Mouse (Mus musculus) MEL (cell line): ENCODE measurements around the gene H2al3. TPM values are rescaled to one million over a fixed set of nuclear protein-coding genes. Genes with fewer than 3 reads are reported as not detected.

Experiments used
- DNase-seq: peaks from one replicate; pipeline ENCODE4 v3.0.0; 2011; ENCODE audit warnings: low read depth, low spot score
- H3K27ac ChIP-seq: 2 replicates; pipeline ENCODE4 v1.5.1; 2012; ENCODE audit warnings: low read depth, mild to moderate bottlenecking, control low read depth, low read length, moderate library complexity; ENCODE audit not compliant: control insufficient read depth
- H3K27me3 ChIP-seq, 2 experiments: fragments of 150-350 bp in 1 of 2; sonication (generic) in 1 of 2; 2 replicates each; pipeline ENCODE4 v1.6.1; 2012; ENCODE audit warnings: low read length in 2 of 2, mild to moderate bottlenecking in 2 of 2, improper control_type of control experiment in 1 of 2, moderate library complexity in 1 of 2; ENCODE audit not compliant: insufficient read depth in 2 of 2, control insufficient read depth in 1 of 2
- H3K36me3 ChIP-seq, 2 experiments: 2 replicates each; pipeline ENCODE4 v1.6.1; 2012 to 2014; ENCODE audit warnings: low read length in 2 of 2, improper control_type of control experiment in 1 of 2, inconsistent platforms in 1 of 2, mild to moderate bottlenecking in 1 of 2; ENCODE audit not compliant: insufficient read depth in 2 of 2, control insufficient read depth in 1 of 2
- H3K4me1 ChIP-seq, 2 experiments: fragments of 150-350 bp in 1 of 2; sonication (generic) in 1 of 2; 2 replicates each; pipeline ENCODE4 v1.6.1; 2012; ENCODE audit warnings: low read length in 2 of 2, improper control_type of control experiment in 1 of 2, mild to moderate bottlenecking in 1 of 2; ENCODE audit not compliant: insufficient read depth in 2 of 2, control insufficient read depth in 1 of 2
- H3K4me3 ChIP-seq, 2 experiments: fragments of 150-350 bp in 1 of 2; sonication (generic) in 1 of 2; 2 replicates each; pipeline ENCODE4 v1.5.1; 2012; ENCODE audit warnings: low read depth in 2 of 2, low read length in 2 of 2, mild to moderate bottlenecking in 2 of 2, moderate library complexity in 2 of 2, control low read depth in 1 of 2, improper control_type of control experiment in 1 of 2; ENCODE audit not compliant: control insufficient read depth in 1 of 2, insufficient read depth in 1 of 2
- H3K79me2 ChIP-seq: 2 replicates; pipeline ENCODE4 v1.6.1; 2012; ENCODE audit warnings: mild to moderate bottlenecking, low read length, moderate library complexity; ENCODE audit not compliant: control insufficient read depth, poor library complexity, insufficient read depth
- H3K9ac ChIP-seq: 2 replicates; pipeline ENCODE4 v1.6.1; 2012; ENCODE audit warnings: low read depth, mild to moderate bottlenecking, control low read depth, low read length, moderate library complexity; ENCODE audit not compliant: control insufficient read depth, poor library complexity, severe bottlenecking
- H3K9me3 ChIP-seq: fragments of 150-350 bp; sonication (generic); replicated peaks from 2 replicates; pipeline ENCODE4 v1.6.1; 2012; ENCODE audit warnings: mild to moderate bottlenecking, low read length, improper control_type of control experiment, moderate library complexity; ENCODE audit not compliant: insufficient read depth
- CHD1 ChIP-seq: IDR thresholded peaks from 2 replicates; pipeline ENCODE4 v1.6.1; 2012; ENCODE audit warnings: low read depth, mild to moderate bottlenecking, inconsistent platforms, low read length, improper control_type of control experiment
- E2F4 ChIP-seq: IDR thresholded peaks from 2 replicates; pipeline ENCODE4 v1.6.1; 2011; ENCODE audit warnings: low read depth, low read length, improper control_type of control experiment, borderline replicate concordance
- ELF1 ChIP-seq: IDR thresholded peaks from 2 replicates; pipeline ENCODE4 v1.6.1; 2014; ENCODE audit warnings: low read depth, mild to moderate bottlenecking, inconsistent platforms, low read length, improper control_type of control experiment, moderate library complexity
- HCFC1 ChIP-seq: IDR thresholded peaks from 2 replicates; pipeline ENCODE4 v1.6.1; 2012; ENCODE audit warnings: low read depth, mild to moderate bottlenecking, inconsistent platforms, low read length, improper control_type of control experiment, moderate library complexity
- JUND ChIP-seq: IDR thresholded peaks from 2 replicates; pipeline ENCODE4 v1.6.1; 2011; ENCODE audit warnings: low read depth, mild to moderate bottlenecking, improper control_type of control experiment, low read length
- KAT2A ChIP-seq: conservative IDR thresholded peaks from 2 replicates; pipeline ENCODE4 v1.6.1; 2012; ENCODE audit warnings: low read depth, low read length, improper control_type of control experiment, inconsistent platforms
- MEF2A ChIP-seq: IDR thresholded peaks from 2 replicates; pipeline ENCODE4 v1.6.1; 2014; ENCODE audit warnings: low read depth, mild to moderate bottlenecking, inconsistent platforms, low read length, improper control_type of control experiment; ENCODE audit not compliant: poor library complexity, insufficient replicate concordance, severe bottlenecking; ENCODE audit errors: extremely low read depth
- MYB ChIP-seq: IDR thresholded peaks from 2 replicates; pipeline ENCODE4 v1.6.1; 2011; ENCODE audit warnings: mild to moderate bottlenecking, low read depth, low read length, improper control_type of control experiment
- MYC ChIP-seq: IDR thresholded peaks from 2 replicates; pipeline ENCODE4 v1.6.1; 2011; ENCODE audit warnings: low read depth, mild to moderate bottlenecking, low read length, improper control_type of control experiment, moderate library complexity
- RAD21 ChIP-seq: IDR thresholded peaks from 2 replicates; pipeline ENCODE4 v1.6.1; 2011; ENCODE audit warnings: mild to moderate bottlenecking, low read depth, low read length, improper control_type of control experiment
- SIN3A ChIP-seq: IDR thresholded peaks from 2 replicates; pipeline ENCODE4 v1.6.1; 2012; ENCODE audit warnings: low read length, improper control_type of control experiment, inconsistent platforms
- polyA plus RNA-seq, 2 experiments: library from polyadenylated mRNA; stranded (reverse) in 1 of 2; unstranded in 1 of 2; fragments of >175 nt in 1 of 2; fragments of >200 nt in 1 of 2; gene quantifications; 2 replicates each; pipeline versions ENCODE4 v1.2.1 to v1.2.4; 2012; ENCODE audit warnings: low replicate concordance in 2 of 2, low read depth in 1 of 2; ENCODE audit not compliant: insufficient read length in 2 of 2, insufficient read depth in 1 of 2, missing spikeins in 1 of 2
- total RNA-seq: library from RNA; depleted of rRNA; stranded (reverse); fragments of 300-350 nt; gene quantifications from 2 replicates; pipeline ENCODE4 v1.2.3, GENCODE M21; 2012; rRNA removed

H2al3 gene
- total RNA-seq (not detected in 2 replicates), polyA plus RNA-seq (not detected)

DNA sequence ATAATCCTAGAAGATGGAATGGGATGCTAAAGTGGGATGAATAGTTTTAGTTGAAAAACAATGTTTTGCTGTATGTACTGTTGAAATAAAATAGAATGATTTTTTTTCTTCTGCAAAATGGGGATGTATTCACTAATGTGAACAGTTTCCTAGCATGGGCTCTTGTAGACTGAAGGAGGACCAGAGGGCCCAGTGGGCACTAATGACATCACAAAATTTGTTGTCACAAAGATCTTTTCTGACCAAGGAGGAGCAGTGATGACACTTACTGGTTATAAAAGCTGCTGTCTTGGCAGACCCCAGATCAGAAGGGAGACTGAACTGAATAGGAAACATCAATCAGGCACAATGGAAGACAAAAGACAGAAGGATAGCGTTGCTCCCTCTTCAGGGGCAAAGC, at the start of gene H2al3:
Gene H2al3, plus strand, starts transcription at position 301 of the 400 bp plus-strand sequence.
- Histone ChIP-seq H3K4me3 (no peak within 1 kb of the TSS), H3K9ac (no peak within 1 kb of the TSS), H3K9me3 (no peaks in the 10 kb centered on the region), H3K4me1 (no peaks in the 10 kb centered on the region), H3K27ac (no peak within 1 kb of the TSS), H3K79me2 (no peaks in the 10 kb centered on the region), H3K36me3 (no peaks in the 10 kb centered on the region), H3K27me3 (no peaks in the 10 kb centered on the region)
- no peak for DNase-seq
- TF ChIP-seq RAD21 (no peak), MEF2A (no peak), SIN3A (no peak), MYC (no peak), JUND (no peak)

- no peaks in the 10 kb centered on the region for H3K4me1 ChIP-seq
- H3K9ac ChIP-seq: no peak overlapping the region
- no peaks in the 10 kb centered on the region for H3K27me3 ChIP-seq
- H3K36me3 ChIP-seq: no peaks in the 10 kb centered on the region
- H3K4me3 ChIP-seq: no peak overlapping the region
- no peak for DNase-seq
- H3K79me2 ChIP-seq: no peaks in the 10 kb centered on the region
- H3K27ac ChIP-seq: no peak overlapping the region
- TF ChIP-seq HCFC1 (no peak), CHD1 (no peak), KAT2A (no peak), MYB (no peak)
- H3K9me3 ChIP-seq: no peaks in the 10 kb centered on the region
These were observed 39.4 kb upstream of the H2al3 start for GRCm38 (mm10) chrX:9810101-9810500.

- no peaks in the 10 kb centered on the region for H3K4me1 ChIP-seq
- no peaks in the 10 kb centered on the region for H3K79me2 ChIP-seq
- H3K36me3 ChIP-seq: no peaks in the 10 kb centered on the region
- no peak overlapping the region for H3K4me3 ChIP-seq
- TF ChIP-seq ELF1 (no peak), E2F4 (no peak)
- TF ChIP-seq, all 39 proteins: peak for 0
- H3K9ac ChIP-seq: no peak overlapping the region
- H3K9me3 ChIP-seq: no peaks in the 10 kb centered on the region
- no peak overlapping the region for H3K27ac ChIP-seq
- DNase-seq: no peak
- no peaks in the 10 kb centered on the region for H3K27me3 ChIP-seq
These were observed 37.0 kb upstream of the H2al3 start for GRCm38 (mm10) chrX:9812469-9812868.
